Mouse (Mus musculus): Measurements from ENCODE around the gene Cit. TPM values are rescaled to one million over a fixed set of nuclear protein-coding genes. Genes with fewer than 3 reads are reported as not detected.

Cit gene
- total and polyA plus RNA-seq, 3 experiments, result 44.1 to 126 (median 69.8) TPM

GRCm38 (mm10) chr5:116014237-116014636 lies 169.2 kb downstream of the Cit start:
- no peak for DNase-seq (ENCODE audit: low spot score)
- H3K27me3 ChIP-seq (ENCODE audit: insufficient read depth, low read length), result no peaks in the 10 kb centered on the region
- H3K36me3 ChIP-seq (replicated peaks), result peaks cover 82% of the 10 kb centered on the region
- peak overlapping the region; percentile 11; the same call in 1 of the 2 replicates for H3K4me3 ChIP-seq (ENCODE audit: low read depth, low read length)
- no peak for ATAC-seq (ENCODE audit: extremely low read depth, insufficient number of reproducible peaks, low FRiP score, poor library complexity, severe bottlenecking)
- TF ChIP-seq POLR2AphosphoS5 (IDR thresholded peaks at IDR 0.05; ENCODE audit: insufficient replicate concordance, low read depth, low read length) (0 out of 2 replicates have a peak, but pooled peaks have one; percentile 20), GATA2 (IDR thresholded peaks at IDR 0.05; ENCODE audit: borderline replicate concordance, low read depth, low read length) (no peak)
- peaks cover 65% of the 10 kb centered on the region for H3K4me1 ChIP-seq (ENCODE audit: insufficient read depth, low read depth, low read length)
- no peaks in the 10 kb centered on the region for H3K9me3 ChIP-seq (replicated peaks)

- no peak for DNase-seq (ENCODE audit: low spot score)
- peaks cover 98% of the 10 kb centered on the region for H3K36me3 ChIP-seq (replicated peaks)
- TF ChIP-seq TAL1 (conservative IDR thresholded peaks at IDR 0.05; ENCODE audit: low read depth, low read length), result no peak
- TF ChIP-seq POLR2AphosphoS5 (IDR thresholded peaks at IDR 0.05; ENCODE audit: insufficient replicate concordance, low read depth, low read length), result no peak
- TF ChIP-seq GATA2 (IDR thresholded peaks at IDR 0.05; ENCODE audit: borderline replicate concordance, low read depth, low read length), result no peak
- no peak for TF ChIP-seq CTCF (IDR thresholded peaks at IDR 0.05; ENCODE audit: low read depth, low read length)
- no peak for TF ChIP-seq GATA1 (IDR thresholded peaks at IDR 0.05; ENCODE audit: borderline replicate concordance, low read length)
- no peaks in the 10 kb centered on the region for H3K27me3 ChIP-seq (ENCODE audit: insufficient read depth, low read length)
- H3K4me3 ChIP-seq (ENCODE audit: low read depth, low read length), result no peak overlapping the region
- H3K9me3 ChIP-seq (replicated peaks), result no peaks in the 10 kb centered on the region
- ATAC-seq (ENCODE audit: extremely low read depth, insufficient number of reproducible peaks, low FRiP score, poor library complexity, severe bottlenecking), result no peak
- H3K4me1 ChIP-seq (ENCODE audit: insufficient read depth, low read depth, low read length), result peaks cover 85% of the 10 kb centered on the region
Observed at GRCm38 (mm10) chr5:116016542-116016941, 171.5 kb downstream of the Cit start.

DNA sequence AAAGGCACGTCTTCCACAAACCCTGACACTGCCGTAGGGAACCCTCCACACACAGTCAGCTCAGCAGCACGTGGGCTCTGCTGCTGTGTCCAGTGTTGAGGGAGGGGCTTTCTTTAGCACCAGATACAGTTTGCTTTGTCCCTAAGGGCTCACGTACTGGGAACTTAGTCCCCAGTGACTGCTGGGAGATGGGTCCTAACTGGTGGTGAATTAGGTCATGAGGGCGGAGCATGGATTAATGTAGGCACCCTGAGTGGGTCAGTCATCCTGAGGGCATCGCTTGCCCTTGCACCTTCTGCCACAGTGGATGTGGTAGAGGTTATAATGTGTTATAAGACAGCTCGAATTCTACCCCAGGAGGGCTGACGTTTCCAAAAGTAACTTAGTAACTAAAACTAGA lies 172.3 kb downstream of the Cit start:
- ATAC-seq (ENCODE audit: extremely low read depth, insufficient number of reproducible peaks, low FRiP score, poor library complexity, severe bottlenecking), result no peak
- peak overlapping the region; percentile 5; the same call in 1 of the 2 replicates for H3K4me3 ChIP-seq (ENCODE audit: low read depth, low read length)
- H3K4me1 ChIP-seq (ENCODE audit: insufficient read depth, low read depth, low read length), result peaks cover 92% of the 10 kb centered on the region
- H3K9me3 ChIP-seq (replicated peaks), result no peaks in the 10 kb centered on the region
- no peaks in the 10 kb centered on the region for H3K27me3 ChIP-seq (ENCODE audit: insufficient read depth, low read length)
- 0 out of 2 replicates have a peak, but pooled peaks have one; percentile 66 for TF ChIP-seq POLR2AphosphoS5 (IDR thresholded peaks at IDR 0.05; ENCODE audit: insufficient replicate concordance, low read depth, low read length)
- no peak for TF ChIP-seq CTCF (IDR thresholded peaks at IDR 0.05; ENCODE audit: low read depth, low read length)
- no peak for TF ChIP-seq TAL1 (conservative IDR thresholded peaks at IDR 0.05; ENCODE audit: low read depth, low read length)
- TF ChIP-seq GATA2 (IDR thresholded peaks at IDR 0.05; ENCODE audit: borderline replicate concordance, low read depth, low read length), result no peak
- peaks cover 99% of the 10 kb centered on the region for H3K36me3 ChIP-seq (replicated peaks)
- no peak for DNase-seq (ENCODE audit: low spot score)

DNA sequence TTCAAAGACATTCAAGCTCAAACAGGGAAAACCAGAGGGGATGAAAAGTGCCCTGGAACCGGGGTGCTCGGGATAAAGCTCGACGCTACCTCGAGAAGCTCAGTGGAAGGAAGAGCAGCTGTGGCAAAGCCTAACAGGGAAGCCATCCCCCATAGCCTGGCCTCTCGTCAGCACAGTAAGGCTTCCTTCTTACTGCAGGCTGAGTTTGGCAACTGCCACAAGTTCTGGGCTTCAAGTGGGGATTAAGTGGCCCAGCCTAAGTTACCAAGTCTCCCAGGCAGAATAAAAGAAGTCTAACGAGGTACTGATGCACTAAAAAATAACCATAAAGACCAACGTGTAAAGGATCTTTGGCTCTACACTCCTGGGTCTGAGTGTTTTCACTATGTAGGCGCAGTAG lies 173.1 kb downstream of the Cit start:
- peaks cover 99% of the 10 kb centered on the region for H3K36me3 ChIP-seq (replicated peaks)
- TF ChIP-seq POLR2AphosphoS5 (IDR thresholded peaks at IDR 0.05; ENCODE audit: insufficient replicate concordance, low read depth, low read length) (no peak), GATA1 (IDR thresholded peaks at IDR 0.05; ENCODE audit: borderline replicate concordance, low read length) (no peak), GATA2 (IDR thresholded peaks at IDR 0.05; ENCODE audit: borderline replicate concordance, low read depth, low read length) (no peak), TAL1 (conservative IDR thresholded peaks at IDR 0.05; ENCODE audit: low read depth, low read length) (no peak), CTCF (IDR thresholded peaks at IDR 0.05; ENCODE audit: low read depth, low read length) (no peak)
- DNase-seq (ENCODE audit: low spot score) (no peak), ATAC-seq (ENCODE audit: extremely low read depth, insufficient number of reproducible peaks, low FRiP score, poor library complexity, severe bottlenecking) (no peak)
- no peaks in the 10 kb centered on the region for H3K9me3 ChIP-seq (replicated peaks)
- H3K27me3 ChIP-seq (ENCODE audit: insufficient read depth, low read length), result no peaks in the 10 kb centered on the region
- H3K4me3 ChIP-seq (ENCODE audit: low read depth, low read length), result no peak overlapping the region; the same call in 1 of the 2 replicates
- peaks cover 87% of the 10 kb centered on the region for H3K4me1 ChIP-seq (ENCODE audit: insufficient read depth, low read depth, low read length)

DNA sequence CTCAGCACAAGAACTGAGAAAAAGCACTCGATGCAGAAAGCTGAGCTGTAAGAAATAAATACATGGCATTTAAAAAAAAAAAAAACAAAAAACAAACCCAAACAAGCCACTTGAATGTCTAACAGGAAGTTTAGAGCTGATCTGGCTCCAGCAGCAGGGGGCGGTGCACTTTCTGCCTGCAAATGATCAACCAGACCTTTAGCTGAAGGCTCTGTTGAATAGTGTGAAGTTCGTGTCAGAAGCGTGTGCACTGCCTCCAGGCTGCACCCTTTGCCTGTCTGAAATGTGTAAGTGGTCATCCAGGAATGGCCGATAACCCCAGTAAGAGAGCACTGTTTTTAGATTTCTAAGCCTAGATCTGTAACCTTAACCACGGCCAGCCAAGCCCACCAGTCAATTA lies 173.7 kb downstream of the Cit start:
- peak overlapping the region; percentile 91; the same call in 1 of the 2 replicates for H3K4me3 ChIP-seq (ENCODE audit: low read depth, low read length)
- H3K9me3 ChIP-seq (replicated peaks), result no peaks in the 10 kb centered on the region
- H3K4me1 ChIP-seq (ENCODE audit: insufficient read depth, low read depth, low read length), result peaks cover 83% of the 10 kb centered on the region
- TF ChIP-seq CTCF (IDR thresholded peaks at IDR 0.05; ENCODE audit: low read depth, low read length), result no peak
- TF ChIP-seq GATA2 (IDR thresholded peaks at IDR 0.05; ENCODE audit: borderline replicate concordance, low read depth, low read length), result no peak
- no peak for TF ChIP-seq POLR2AphosphoS5 (IDR thresholded peaks at IDR 0.05; ENCODE audit: insufficient replicate concordance, low read depth, low read length)
- no peak for TF ChIP-seq GATA1 (IDR thresholded peaks at IDR 0.05; ENCODE audit: borderline replicate concordance, low read length)
- TF ChIP-seq TAL1 (conservative IDR thresholded peaks at IDR 0.05; ENCODE audit: low read depth, low read length), result no peak
- ATAC-seq (ENCODE audit: extremely low read depth, insufficient number of reproducible peaks, low FRiP score, poor library complexity, severe bottlenecking), result no peak
- peaks cover 96% of the 10 kb centered on the region for H3K36me3 ChIP-seq (replicated peaks)
- no peak for DNase-seq (ENCODE audit: low spot score)
- H3K27me3 ChIP-seq (ENCODE audit: insufficient read depth, low read length), result no peaks in the 10 kb centered on the region

DNA sequence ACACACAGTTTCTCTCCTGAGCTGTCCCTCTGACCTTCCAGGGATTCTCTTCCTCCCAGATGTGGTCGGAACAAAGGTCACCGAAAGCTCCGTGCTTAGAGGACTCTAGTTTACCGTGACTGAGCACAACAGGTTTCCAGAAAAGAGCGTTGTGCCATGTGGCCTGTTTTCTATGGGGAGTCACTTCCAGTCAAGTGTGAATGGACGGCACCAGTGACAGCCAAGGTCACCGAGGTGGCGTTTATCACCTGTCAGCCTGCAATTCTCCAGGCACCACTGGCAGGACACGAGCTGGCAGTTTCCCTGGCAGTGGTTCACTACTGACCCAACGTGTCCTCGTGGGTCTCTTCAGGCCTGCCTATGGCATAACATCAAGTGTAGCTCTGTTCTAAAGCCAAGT lies 174.3 kb downstream of the Cit start:
- Histone ChIP-seq H3K36me3 (replicated peaks) (peaks cover 90% of the 10 kb centered on the region), H3K27me3 (ENCODE audit: insufficient read depth, low read length) (no peaks in the 10 kb centered on the region), H3K4me1 (ENCODE audit: insufficient read depth, low read depth, low read length) (peaks cover 77% of the 10 kb centered on the region), H3K9me3 (replicated peaks) (no peaks in the 10 kb centered on the region), H3K4me3 (ENCODE audit: low read depth, low read length) (peak overlapping the region; percentile 91)
- ATAC-seq (ENCODE audit: extremely low read depth, insufficient number of reproducible peaks, low FRiP score, poor library complexity, severe bottlenecking), result no peak
- TF ChIP-seq TAL1 (conservative IDR thresholded peaks at IDR 0.05; ENCODE audit: low read depth, low read length), result no peak
- TF ChIP-seq GATA2 (IDR thresholded peaks at IDR 0.05; ENCODE audit: borderline replicate concordance, low read depth, low read length), result no peak
- TF ChIP-seq POLR2AphosphoS5 (IDR thresholded peaks at IDR 0.05; ENCODE audit: insufficient replicate concordance, low read depth, low read length), result no peak
- TF ChIP-seq GATA1 (IDR thresholded peaks at IDR 0.05; ENCODE audit: borderline replicate concordance, low read length), result no peak
- no peak for TF ChIP-seq CTCF (IDR thresholded peaks at IDR 0.05; ENCODE audit: low read depth, low read length)
- DNase-seq (ENCODE audit: low spot score), result no peak

Measured in G1E (cell line).